Mouse (Mus musculus) macrophage (primary cell): ENCODE results near the gene Scimp. TPM values are rescaled to one million over a fixed set of nuclear protein-coding genes. Genes with fewer than 3 reads are reported as not detected.
"Not testable (repeated sequence)": the region's sequence is repeated elsewhere in the genome, so short reads cannot be mapped to it uniquely, and the experiment has no call there.

Source experiments
- H3K27ac ChIP-seq: fragments of 350-480 bp; formaldehyde crosslinking; 2 replicates; pipeline ENCODE4 v1.9.0; 2021
- H3K36me3 ChIP-seq: fragments of 350-480 bp; formaldehyde crosslinking; 2 replicates; pipeline ENCODE4 v1.9.0; 2021; ENCODE audit errors: inconsistent target
- H3K4me3 ChIP-seq: fragments of 350-480 bp; formaldehyde crosslinking; 2 replicates; pipeline ENCODE4 v1.9.0; 2021; ENCODE audit errors: inconsistent target
- H3K79me2 ChIP-seq: fragments of 350-480 bp; formaldehyde crosslinking; 2 replicates; pipeline ENCODE4 v1.9.0; 2021; ENCODE audit errors: inconsistent target
- WGBS: methylation state at CpG from one replicate; pipeline ENCODE4 v1.1.7; 2026; ENCODE audit warnings: inconsistent platforms; ENCODE audit not compliant: missing documents; 5-methylcytosine and 5-hydroxymethylcytosine counted together
- polyA plus RNA-seq: library from polyadenylated mRNA; stranded (reverse); fragments of 250-400 nt; gene quantifications from 3 replicates; pipeline ENCODE4 v1.2.4, GENCODE M21; 2018; ENCODE audit warnings: inconsistent platforms

Scimp gene
- polyA plus RNA-seq, 1 experiment from 2014 or later: 1.2 TPM

DNA sequence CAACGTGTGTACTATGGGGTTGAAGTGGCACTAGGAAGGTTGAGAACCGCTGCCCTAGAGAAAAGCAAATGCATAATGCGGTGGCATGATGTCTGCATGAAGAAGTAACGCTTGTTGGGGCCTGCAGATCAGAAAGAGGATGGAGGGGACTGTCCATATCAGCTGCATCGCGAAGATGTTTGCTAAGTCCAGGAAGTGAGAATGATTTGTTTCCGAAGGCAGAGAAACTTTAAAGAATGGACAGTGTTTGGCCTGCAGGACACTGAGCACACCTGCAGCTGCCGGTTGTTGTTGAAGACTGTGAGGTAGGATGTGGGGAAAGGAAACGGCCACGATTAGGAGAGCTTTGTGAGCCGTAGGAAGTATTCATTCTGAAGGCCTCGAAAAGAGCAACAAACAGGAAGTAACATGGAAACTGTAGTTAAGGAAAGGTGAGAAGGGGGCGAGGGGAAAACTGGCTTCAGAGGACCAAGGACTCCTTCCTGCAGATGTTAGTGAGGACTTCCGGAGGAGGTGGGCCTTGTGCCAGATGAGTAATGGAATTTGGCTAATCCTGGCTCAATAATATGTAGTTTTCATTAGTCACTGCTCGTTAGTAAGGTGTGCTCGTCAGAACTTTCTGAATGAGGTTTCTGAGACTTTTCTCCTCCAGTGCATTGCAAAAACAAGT is 46.5 kb downstream of the Scimp start:
- no peak overlapping the region for H3K27ac ChIP-seq
- H3K36me3 ChIP-seq: peaks cover 1% of the 10 kb centered on the region; the same call in 1 of the 2 replicates
- WGBS: 52% methylated on average over 16 of the region's 16 CpGs
- H3K79me2 ChIP-seq: peaks cover 4% of the 10 kb centered on the region; the same call in 1 of the 2 replicates
- H3K4me3 ChIP-seq: no peak overlapping the region

DNA sequence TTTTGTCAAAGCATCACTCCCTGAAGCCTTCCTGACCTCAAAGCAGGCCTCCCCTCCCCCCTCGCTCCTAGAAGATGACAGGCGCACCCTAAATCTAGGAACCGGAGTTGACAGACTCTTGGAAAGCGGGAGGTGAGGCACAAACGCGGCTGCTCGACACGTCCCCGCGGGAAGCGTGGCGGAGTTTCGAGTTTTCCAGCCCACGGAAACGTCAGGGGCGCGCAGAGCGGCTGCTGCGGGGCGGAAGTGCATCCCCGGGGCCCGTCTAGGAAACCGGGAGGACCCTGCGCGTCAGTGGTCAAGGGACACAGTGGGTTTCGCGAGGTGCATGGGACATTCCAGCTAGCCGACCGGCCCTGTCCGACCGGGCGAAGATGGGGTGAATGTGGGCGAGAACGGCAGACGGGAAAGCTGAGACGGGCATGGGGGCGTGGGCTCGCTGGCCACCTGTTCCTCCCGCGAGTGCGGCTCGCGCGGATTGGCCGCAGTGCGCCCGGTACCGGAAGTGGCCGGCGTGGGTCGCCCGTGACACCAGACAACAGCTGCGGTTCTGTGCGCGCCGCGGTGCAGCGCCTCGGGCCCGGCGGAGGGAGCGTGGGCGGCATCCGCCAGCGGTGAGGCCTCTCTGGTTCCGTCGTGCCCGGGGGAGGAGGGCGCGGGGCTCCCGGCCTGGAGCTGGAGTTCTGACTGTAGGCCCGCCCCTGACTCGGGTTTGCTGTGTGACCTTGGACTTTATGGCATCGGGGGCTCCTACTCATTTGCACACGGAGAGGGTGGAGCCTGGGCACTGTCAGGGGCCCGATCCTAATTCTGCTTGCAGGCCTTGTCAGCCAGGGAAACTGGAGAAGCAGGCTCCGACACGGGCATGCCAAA is 48.2 kb downstream of the Scimp start, which contains the start of gene Zfp3:
Gene Zfp3 (plus strand): TSS at position 274 of the 873 bp plus-strand sequence.
- WGBS: 2% methylated on average over 74 of the region's 78 CpGs
- Histone ChIP-seq H3K36me3 (no peaks in the 10 kb centered on the region), H3K79me2 (peaks cover 4% of the 10 kb centered on the region; the same call in 1 of the 2 replicates), H3K4me3 (peak within 1 kb of the TSS; percentile 56), H3K27ac (peak within 1 kb of the TSS; percentile 28; the same call in 1 of the 2 replicates)

DNA sequence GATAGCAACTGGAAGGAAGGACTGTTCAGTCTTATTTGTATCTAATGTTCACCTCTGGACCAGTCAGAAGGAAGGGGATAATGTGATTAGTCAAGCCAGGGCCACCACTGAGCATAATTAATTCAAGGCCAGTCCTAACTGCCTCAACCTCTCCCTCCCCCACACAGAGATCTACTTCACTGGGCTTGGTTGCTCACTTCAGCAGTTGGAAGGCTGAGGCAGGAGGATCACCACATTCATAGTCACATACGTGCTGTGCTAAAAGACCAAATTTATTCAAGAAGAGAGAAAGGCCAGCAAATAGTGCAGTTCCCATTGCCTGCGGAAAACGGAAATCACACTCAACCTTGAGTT is 48.8 kb downstream of the Scimp start:
- Histone ChIP-seq H3K79me2 (peaks cover 4% of the 10 kb centered on the region; the same call in 1 of the 2 replicates), H3K36me3 (no peaks in the 10 kb centered on the region), H3K4me3 (peak overlapping the region; percentile 56), H3K27ac (0 out of 2 replicates have a peak overlapping the region, but pooled peaks have one; percentile 10)
- 23% methylated on average over 3 of the region's 3 CpGs for WGBS

DNA sequence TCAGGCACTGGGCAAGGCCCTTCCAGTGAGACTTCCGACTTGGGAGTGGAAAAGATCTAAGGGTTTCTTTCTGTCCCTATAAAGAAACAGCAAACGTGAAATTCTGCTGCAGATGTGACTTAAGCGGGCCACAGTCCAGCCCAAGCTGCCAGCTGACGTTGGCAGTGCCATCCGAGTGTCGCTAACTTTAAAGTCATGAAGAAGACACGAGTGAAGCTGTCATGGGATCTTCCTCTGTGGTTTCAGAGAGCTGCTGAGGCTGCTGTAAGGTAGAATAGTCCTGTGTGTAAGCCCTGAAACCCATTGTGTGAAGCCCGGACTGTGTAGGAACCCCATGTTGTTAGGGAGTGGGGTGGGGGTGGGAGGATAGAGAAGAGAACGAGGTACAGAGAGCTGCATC is 49.7 kb downstream of the Scimp start:
- 81% methylated on average over 7 of the region's 9 CpGs for WGBS
- Histone ChIP-seq H3K36me3 (no peaks in the 10 kb centered on the region), H3K4me3 (no peak overlapping the region), H3K27ac (no peak overlapping the region), H3K79me2 (peaks cover 4% of the 10 kb centered on the region; the same call in 1 of the 2 replicates)

DNA sequence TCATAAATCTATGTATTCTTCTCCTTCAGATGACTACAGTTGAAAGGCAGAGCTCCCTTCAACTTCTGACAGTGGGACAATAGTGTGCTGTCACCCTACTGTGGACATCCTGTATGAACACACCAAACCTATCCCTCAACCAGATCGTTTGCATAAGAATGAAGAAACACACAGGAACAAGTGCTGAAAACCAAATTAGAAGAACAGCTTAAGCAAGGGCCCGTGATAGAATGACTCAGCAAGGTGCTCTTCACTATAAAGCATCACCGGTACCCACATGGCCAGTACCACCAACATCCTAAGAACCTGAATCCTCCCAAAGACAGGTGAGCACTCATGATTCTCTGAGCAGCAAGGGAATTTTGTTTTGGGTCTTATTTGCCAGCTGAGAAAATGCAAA is 51.9 kb downstream of the Scimp start:
- H3K27ac ChIP-seq, H3K79me2 ChIP-seq, H3K36me3 ChIP-seq, H3K4me3 ChIP-seq: not testable (repeated sequence)
- 20% methylated on average over 3 of the region's 3 CpGs for WGBS

DNA sequence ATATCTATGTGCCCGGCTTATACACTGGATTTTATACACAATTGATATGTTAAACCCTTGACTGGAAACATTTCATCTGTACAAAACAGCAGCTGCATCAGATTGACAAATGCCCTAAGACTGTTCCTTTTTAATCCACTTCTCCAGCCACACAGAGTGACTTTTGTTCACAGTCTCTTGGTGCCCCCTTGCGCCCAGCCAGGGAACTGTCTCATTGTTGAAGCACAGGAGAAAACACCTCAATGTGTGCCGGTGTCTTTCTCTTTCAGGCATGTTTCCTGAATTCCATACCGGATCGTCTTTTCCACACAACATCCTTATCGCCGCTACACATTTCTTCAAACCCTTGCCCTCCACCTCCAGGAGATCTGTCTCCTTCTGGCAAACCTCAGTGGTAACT is 56.7 kb downstream of the Scimp start:
- Histone ChIP-seq H3K36me3 (no peaks in the 10 kb centered on the region), H3K27ac (no peak overlapping the region), H3K4me3 (no peak overlapping the region), H3K79me2 (no peaks in the 10 kb centered on the region)
- WGBS: 9% methylated on average over 7 of the region's 7 CpGs

DNA sequence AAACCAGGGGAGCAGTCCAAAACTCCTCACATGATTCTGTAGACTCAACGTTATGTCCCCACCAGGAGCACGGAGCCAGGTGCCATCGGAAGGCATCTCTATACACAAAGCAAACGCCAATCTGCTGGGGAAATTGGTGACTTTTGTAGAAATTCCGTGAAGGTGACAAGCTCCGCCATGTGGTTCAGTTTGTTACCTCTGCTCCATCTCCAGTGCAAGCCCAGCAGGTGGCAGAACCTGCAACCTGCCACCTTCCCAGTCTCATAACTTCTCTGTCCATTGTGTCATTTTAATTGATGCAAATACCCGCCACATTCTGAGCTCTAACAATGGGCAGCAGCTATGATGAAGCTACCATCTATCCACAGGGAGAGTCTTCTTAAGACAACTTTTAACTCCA is 57.4 kb downstream of the Scimp start:
- Histone ChIP-seq H3K36me3 (no peaks in the 10 kb centered on the region), H3K27ac (no peak overlapping the region), H3K4me3 (no peak overlapping the region), H3K79me2 (no peaks in the 10 kb centered on the region)
- 75% methylated on average over 7 of the region's 7 CpGs for WGBS

DNA sequence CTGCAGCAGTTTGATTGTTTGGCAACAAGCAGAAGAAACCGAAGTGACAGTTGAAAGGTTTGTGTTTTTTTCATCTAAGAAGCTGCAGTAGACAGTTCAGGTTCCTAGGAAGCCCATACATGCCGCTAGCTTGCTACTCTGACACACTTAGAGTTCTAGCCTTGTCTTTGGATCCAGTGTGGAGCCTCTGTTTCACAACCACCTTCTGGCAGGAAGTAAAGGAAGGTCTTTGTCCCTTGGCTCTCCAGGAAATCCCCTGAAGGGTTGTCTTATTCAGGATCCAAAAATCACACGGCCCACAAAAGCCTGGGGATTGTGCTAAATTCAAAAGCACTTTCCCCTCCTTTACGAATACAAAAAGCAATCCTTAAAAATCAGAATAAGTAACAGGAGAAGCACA is 57.9 kb downstream of the Scimp start:
- Histone ChIP-seq H3K79me2 (no peaks in the 10 kb centered on the region), H3K36me3 (no peaks in the 10 kb centered on the region), H3K27ac (no peak overlapping the region), H3K4me3 (no peak overlapping the region)
- 76% methylated on average over 4 of the region's 4 CpGs for WGBS

DNA sequence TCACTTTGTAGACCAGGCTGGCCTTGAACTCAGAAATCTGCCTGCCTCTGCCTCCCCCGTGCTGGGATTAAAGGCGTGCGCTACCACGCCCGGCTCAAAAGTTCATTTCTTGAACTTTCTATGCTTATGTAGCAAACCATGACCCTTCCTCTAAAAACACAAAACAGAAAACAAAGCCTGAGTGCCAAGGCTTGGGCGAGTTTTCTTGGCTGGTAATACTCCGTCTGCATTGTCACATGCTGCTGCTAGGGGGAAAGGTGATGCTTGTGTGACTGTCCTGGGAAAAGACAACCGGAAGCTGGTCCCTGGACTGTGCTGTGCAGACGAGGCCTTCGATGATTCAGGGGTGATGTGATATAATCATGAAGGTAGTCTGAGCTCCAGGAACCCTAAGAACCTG is 59.2 kb downstream of the Scimp start:
- Histone ChIP-seq H3K79me2 (no peaks in the 10 kb centered on the region), H3K4me3 (no peak overlapping the region), H3K36me3 (no peaks in the 10 kb centered on the region), H3K27ac (no peak overlapping the region)
- 91% methylated on average over 10 of the region's 10 CpGs for WGBS

DNA sequence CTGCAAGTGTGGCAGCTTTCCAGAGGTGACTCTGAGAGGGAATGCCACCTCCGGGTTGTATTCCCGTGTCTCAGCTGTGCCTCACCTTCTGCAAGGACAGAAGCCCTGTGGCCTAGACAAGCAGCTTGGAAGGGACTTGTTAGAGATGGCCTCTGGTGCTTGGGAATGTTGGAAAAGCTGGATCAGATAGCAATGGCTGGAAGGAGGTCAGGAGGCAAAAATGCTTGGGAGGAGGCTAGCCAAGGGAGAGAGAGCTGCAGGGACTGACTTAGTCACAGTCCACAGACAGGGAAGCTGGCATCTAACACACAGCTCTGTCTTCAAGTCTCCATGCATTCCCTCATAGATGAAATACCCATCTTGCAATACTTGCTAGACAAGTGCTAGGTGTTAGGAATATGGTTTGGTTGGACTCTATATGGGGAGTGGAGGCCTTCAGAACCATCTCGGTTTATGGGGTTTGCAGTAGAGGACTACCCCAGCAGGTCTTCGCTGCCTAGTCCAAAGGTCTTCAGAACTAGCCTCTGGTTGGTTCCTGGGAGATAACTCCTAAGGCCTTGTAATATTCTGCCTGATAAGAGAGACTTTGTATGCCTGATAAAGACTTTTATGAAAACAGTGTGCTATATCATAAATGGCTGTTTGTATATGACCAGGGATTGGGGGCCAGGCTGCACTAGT is 59.9 kb downstream of the Scimp start:
- H3K36me3 ChIP-seq: no peaks in the 10 kb centered on the region
- WGBS: 93% methylated on average over 4 of the region's 4 CpGs
- H3K79me2 ChIP-seq: no peaks in the 10 kb centered on the region
- H3K27ac ChIP-seq: no peak overlapping the region
- no peak overlapping the region for H3K4me3 ChIP-seq

DNA sequence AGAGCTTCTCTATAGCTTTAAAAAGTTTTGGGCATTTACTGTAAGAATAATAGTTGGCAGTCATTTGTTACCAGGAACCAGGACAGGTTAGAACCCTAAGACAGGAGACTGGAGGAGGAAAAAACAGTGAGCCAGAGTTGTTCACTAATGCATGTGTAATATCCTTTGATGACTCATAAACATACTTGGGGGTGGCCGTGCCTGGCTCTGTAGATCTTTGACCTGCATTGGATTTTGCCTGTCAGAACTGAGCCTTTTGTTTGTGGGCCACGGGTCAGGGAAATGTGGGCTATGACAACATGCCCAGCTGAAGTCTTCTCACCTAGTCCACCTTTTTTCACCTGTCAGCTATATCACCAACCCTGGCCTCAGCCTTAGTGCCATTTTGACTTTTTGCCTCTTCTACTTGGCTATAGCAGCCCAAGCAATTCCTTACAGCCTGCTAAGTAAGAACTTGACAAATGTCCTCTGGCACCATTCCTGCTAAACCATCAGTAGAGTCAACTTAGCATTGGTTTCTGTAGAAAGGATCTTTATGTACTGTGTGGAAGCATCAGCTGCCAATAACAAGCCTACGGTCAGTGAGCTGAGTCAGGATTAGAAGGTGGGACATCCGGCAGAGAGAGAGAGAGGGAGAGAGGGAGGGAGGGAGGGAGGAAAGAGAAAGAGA is 64.4 kb downstream of the Scimp start:
- Histone ChIP-seq H3K79me2 (no peaks in the 10 kb centered on the region), H3K36me3 (no peaks in the 10 kb centered on the region), H3K4me3 (no peak overlapping the region), H3K27ac (no peak overlapping the region)
- 93% methylated on average over 4 of the region's 4 CpGs for WGBS

DNA sequence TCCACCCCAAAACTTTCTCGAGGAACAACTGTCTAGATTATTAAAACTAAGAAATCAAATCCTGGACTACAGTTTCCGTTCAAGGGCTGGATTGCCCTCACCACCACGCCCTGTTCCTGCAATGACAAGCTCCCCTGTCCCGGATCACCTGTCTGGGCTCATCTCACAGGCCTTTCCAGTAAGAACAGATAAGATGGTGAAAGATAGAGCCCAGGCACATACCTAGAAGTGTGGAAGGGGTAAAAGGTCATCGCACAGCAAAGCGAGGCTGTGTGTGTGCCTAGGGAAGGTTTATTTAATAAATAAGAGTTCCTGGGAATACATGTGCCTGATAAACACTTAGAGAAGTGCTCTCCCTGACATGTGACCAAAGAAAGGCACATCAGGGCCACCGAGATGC is 66.8 kb downstream of the Scimp start:
- H3K79me2 ChIP-seq: no peaks in the 10 kb centered on the region
- H3K4me3 ChIP-seq: no peak overlapping the region
- WGBS: 93% methylated on average over 5 of the region's 7 CpGs
- H3K27ac ChIP-seq: no peak overlapping the region
- no peaks in the 10 kb centered on the region for H3K36me3 ChIP-seq

DNA sequence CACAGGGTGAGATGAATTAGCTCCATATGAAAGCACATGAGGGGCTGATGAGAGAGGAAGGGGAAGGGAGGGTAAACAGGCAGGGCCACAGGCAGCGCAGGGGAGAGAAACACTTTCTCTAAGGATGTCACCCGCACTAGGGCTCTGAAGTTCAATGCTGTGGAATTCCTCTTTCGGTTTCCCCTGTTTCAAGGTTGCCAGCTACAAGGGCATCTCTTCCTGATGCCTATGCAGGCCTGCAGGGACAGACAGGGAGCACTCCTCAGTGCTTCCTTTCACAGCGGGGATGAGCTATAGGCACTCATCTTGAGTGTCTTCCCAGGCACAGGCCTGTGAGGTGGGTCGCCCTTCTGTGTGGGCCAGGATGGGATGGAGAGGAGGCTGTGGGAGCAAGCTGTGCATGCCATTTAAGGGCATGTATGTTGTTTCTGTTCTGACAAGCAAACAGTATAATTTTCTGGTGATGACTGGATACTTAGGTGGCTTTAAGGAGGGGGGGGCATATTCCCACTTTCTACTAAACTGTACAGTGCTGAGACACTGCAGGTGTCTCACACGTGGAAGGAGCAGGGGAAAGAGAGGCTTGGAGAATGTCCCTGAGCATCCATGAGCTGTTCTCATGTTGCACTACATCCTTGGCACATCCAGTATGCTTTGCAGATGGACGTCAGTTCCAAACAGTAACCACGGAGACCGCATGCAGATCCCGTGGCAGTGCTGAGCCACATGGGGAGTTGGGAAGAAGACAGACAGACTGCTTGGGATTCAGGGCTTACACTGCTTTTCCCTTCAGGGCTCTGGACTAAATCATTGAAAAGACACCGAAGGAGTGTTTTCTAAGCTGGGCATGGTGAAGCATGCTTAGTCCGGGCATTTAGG is 69.6 kb downstream of the Scimp start:
- H3K27ac ChIP-seq: no peak overlapping the region
- H3K79me2 ChIP-seq: no peaks in the 10 kb centered on the region
- WGBS: 82% methylated on average over 12 of the region's 12 CpGs

More for the DNA sequence above, 69.6 kb downstream of the Scimp start:
- Histone ChIP-seq H3K4me3 (no peak overlapping the region), H3K36me3 (no peaks in the 10 kb centered on the region)
